13 mouse cellular contexts compared by ENCODE assay signal in genomic region chr6:92395556-92395955, GRCm38 (mm10).
"Had no signal": no experiment of that assay in that cellular context is flagged by ENCODE, and none has a peak within 500 bp of the region (broad histone marks: within the 10 kb centered on the region; RNA-seq: fewer than 3 reads in every experiment).

No protein-coding gene starts in this region.

- H3K9ac ChIP-seq: limb, embryonic 15.5 days; liver, embryonic 12.5 days; lung, embryonic 14.5 days; midbrain, embryonic 12.5 days; neural tube, embryonic 13.5 days had no signal

- ATAC-seq: liver, embryonic 12.5 days had no signal

- H3K4me3 ChIP-seq: limb, embryonic 15.5 days; liver, embryonic 12.5 days; megakaryocyte, embryonic 14.5 days; midbrain, embryonic 12.5 days; neural tube, embryonic 13.5 days had no signal

- H3K9me3 ChIP-seq: limb, embryonic 15.5 days; liver, embryonic 12.5 days; megakaryocyte, embryonic 14.5 days; midbrain, embryonic 12.5 days; neural tube, embryonic 13.5 days had no signal

- H3K27ac ChIP-seq: kidney, postnatal 0 days; limb, embryonic 15.5 days; liver, embryonic 12.5 days; macrophage; midbrain, embryonic 12.5 days; neural tube, embryonic 13.5 days had no signal

- DNase-seq: kidney, adult 11 months; kidney, adult 9 months; kidney, postnatal 36 days; lung, embryonic 14.5 days; lung, postnatal 14 days; thymus, postnatal 4 days had no signal

- H3K27me3 ChIP-seq: limb, embryonic 15.5 days; liver, embryonic 12.5 days; megakaryocyte, embryonic 14.5 days; midbrain, embryonic 12.5 days; neural tube, embryonic 13.5 days had no signal

- H3K4me2 ChIP-seq: limb, embryonic 15.5 days; liver, embryonic 12.5 days; lung, embryonic 14.5 days; midbrain, embryonic 12.5 days; neural tube, embryonic 13.5 days had no signal

- H3K36me3 ChIP-seq: limb, embryonic 15.5 days; liver, embryonic 12.5 days; midbrain, embryonic 12.5 days had no signal

- H3K4me1 ChIP-seq: limb, embryonic 15.5 days; liver, embryonic 12.5 days; megakaryocyte, embryonic 14.5 days; midbrain, embryonic 12.5 days had no signal
